Mouse (Mus musculus) thymus, postnatal 14 days (tissue): ENCODE measurements around the gene Emid1.
"Not testable (repeated sequence)": the region's sequence is repeated elsewhere in the genome, so short reads cannot be mapped to it uniquely, and the experiment has no call there.

Source experiments
- DNase-seq: peaks from one replicate; pipeline ENCODE4 v3.0.0; 2021

Gene Emid1

DNA sequence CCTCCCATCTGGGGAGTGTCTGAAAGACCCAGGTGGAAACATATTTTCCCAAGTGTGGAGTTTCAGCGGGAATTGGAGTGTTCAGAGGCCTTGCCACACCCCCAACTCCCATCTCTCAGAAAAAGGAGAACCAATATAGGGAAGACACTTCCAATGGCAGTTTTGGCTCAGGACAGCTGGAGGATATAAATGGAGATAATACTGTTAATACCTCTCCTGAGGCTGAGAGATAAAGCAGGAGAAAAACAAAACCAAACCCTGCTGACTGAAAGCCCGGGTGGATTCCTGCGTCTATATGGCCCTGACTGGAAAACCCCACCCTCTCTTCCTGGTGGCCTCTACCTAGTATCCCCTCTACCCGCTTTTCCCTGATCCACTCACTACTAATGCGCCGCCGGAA, 49.7 kb downstream of the Emid1 start:
- no peak for DNase-seq

DNA sequence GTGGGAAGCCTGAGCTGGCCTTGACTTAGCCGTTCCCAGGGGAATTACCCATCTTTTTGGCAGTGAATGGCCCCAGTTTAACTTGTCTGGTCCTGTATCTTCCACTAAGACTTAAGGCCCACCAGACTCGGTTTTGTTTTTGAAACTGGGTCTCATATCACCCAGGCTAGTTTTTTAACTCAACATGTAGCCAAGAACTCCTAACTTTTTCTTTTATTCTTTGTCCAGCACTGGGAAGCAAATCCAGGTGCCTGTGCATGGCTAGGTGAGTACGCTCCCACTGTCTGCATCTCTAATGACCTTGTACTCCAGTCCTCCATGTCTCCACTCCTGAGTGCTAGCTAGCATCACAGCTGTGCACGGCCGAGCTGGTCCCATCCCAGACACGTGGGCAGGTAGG, 50.4 kb downstream of the Emid1 start:
- DNase-seq, result no peak

DNA sequence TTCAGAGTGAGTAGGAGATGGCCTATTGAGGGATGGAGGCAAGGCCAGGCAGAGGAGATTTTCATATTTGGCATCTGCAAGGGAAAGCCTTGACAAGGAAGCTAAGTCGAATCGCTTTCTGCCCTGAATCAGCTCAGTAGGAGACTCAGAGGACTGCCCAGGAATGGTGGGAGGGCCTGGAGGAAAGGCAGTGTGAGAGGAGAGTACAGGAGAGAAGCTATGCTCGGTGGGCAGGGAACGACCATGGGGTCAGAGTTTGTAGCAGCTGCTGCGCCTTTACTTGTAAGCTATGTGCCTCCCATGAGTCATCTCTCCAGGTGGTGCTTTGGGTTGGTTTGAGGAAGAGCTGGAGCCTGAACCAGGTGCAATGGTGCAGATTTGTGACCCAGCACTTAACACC, 51.3 kb downstream of the Emid1 start:
- DNase-seq, result no peak

DNA sequence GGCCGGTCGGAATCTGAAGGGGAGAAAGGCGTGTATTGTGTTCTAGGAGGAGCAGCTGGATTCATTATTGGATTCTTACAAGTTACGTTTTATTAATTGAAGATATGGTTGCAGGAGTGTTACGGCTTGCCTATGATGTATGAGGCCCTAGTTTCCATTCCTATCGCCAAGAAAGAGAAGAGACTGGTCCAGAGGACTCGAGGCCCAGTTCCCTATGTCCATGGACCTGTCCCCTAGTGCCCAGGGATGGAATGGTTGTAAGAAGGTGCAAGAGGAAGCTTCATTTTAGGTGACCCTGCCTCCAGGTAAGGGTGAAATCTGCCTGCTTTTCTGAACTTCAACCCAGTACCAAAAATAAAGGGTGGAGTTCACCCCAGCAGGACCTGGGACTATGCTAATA, 51.8 kb downstream of the Emid1 start:
- DNase-seq, result no peak

DNA sequence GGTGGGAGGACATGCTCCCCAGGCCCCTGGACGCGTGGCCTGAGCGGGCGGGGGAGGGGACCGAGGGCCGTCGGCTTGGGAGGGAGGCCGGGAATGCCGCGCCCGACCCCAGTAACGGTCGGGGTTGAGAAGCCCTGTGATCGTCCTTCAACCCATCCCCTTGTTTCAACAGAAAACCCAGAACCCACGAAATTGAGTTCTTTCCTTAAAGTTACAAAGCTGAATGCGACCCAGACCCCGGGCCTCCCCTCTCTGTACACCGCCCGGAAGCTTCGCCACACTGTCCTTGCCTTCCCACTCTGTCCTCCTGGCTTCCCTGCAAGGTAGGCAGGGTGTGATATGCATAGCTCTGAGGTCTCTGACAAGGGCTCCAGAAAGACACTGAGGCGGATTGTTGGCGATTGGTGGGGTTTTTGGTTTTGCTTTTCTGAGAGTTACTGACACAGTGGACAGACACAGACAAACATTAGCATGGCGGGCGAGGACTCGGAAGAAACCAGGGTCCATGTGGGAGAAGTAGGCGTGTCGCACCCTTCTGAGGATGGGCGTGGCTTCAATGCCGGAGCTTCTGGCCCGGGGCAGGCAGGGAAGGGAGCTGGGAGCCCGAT, 52.4 kb downstream of the Emid1 start:
- DNase-seq, result peak; percentile 80

DNA sequence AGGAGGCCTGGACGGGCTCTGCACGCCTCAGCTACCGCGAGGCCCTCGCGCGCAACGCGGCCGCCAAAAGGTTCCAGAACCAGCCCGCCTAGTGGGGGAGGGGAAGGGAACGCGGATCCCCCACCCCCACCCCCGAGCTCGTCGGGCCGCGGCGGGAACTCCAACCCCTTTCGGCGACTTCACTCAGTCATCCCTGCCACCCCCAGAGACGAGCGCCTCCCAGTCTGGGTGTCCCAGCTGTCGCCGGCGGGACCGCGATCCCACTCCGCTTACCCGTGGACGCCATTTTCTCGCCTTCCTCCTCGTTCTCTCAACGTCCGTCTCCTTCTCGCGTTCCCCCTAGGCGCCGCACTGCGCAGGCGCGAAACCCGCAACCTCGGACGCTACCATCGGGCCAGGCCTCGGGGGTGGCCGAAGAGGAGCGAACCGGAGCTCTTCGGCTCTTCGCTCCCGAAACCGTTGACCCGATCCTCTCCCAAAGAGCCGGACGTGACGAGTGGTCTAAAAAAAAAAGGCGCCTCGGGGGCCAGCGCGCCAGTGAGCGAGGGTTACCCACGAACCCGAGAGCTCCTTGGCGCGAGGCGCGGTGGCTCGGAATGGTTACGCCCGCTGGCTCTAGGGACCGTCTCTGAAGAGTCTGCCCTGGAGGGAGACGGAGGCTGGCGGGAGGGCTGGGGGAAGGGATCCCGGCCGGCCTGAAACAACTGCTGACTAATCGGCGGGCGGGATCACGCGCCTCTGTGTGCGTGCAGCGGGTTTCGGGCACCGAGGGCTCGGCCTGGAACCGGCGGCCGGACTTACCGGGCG, 53.1 kb downstream of the Emid1 start, which contains the start of the genes Rhbdd3 and Ewsr1:
Gene Rhbdd3 (plus strand): TSS at position 191 of the 807 bp plus-strand sequence.
Gene Ewsr1 (minus strand): TSS at position 531 of the 807 bp plus-strand sequence.
- peak; percentile 98 for DNase-seq

DNA sequence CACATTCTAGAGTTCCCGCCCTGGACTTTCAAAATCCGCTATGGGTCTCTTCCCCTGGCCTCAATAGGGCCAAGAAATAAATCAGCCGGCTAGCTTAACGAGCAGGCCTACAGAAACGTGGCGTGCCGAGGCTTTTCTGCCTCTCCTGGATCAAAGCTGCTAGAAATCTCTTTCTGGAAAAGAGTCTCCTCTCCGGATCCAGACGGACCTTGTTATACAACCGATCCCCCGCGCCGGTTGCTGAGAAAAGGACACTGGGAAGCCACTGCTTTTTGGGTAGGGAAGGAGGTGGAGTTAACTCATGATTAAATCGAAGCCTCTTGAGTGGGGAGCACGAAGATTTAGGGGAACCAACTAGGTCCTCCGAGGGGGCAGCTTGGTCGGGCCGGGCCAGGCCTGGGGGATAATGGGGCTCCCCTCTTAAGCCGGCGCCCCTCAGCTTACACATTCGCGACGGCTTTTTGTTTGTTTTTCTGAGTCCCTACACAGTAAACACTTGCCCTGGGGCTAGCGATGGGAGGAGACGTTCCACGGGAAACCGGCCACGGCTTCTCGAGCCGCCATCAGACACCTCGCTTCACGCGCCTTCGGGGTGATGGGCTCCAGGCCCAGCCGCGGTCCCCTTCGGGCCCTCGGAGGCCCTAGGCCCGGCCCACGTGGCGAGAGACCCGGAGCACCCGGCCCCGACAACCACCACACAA, 53.9 kb downstream of the Emid1 start:
- DNase-seq, result peak; percentile 38

DNA sequence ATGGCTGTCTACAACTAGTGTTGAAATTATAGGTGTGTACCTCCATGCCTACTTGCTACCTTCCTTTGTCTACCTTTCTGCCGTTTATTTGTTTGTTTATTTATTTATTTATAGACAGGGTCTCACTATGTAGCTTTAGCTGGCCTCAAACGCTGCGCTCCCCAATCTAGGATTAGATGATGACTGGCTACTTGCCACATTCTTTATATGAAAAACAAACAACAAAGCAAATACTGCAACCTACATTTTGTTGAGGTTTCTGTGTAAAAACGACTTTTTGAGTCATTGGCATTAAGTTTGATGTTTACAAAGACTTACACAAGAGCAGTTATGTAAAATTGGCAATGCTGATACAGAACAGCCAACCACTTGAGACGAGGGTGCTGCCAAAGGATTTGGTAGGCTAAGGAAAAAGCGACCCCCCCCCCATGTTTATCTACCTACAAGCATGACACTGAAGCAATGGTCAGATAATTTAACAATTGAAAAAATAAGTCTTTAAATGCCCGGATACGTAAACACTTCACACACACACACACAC, 55.5 kb downstream of the Emid1 start:
- DNase-seq, result no peak

DNA sequence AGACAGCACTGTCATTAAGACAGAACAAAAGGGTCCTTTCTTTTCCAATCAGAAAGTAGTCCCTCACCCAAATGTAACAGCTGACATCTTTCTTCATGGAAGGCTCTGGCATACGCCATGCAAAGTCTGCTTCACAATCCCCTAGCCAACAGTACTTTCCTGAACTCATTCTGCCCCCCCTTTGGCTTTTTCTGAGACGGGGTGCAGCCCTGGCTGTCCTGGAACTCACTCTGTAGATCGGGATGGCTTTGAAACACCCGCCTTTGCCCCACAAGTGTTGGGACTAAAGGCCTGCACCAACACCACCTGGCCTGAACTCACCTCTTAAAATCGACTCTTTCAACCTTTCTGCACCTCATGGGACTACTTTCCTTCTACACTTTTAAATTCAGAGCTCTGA, 56.2 kb downstream of the Emid1 start:
- DNase-seq, result no peak

DNA sequence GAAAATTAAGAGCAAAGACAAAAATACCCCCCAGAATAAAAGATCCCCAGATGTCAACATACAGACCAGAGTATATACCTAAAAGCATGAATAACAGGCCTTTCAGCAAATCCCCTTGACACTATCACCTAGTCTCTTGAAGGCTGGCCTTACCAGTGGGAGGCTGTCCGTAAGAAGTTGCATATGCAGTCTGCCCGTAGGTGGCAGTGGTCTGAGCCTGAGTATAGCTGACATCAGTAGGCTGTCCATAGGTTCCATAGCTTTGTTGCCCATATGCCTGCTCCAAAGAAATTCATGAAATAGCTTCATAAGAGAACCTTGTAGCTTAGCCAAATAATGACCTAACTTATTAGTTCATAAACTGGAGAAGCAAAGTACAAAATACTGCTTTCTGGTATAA, 60.4 kb downstream of the Emid1 start:
- DNase-seq, result no peak

DNA sequence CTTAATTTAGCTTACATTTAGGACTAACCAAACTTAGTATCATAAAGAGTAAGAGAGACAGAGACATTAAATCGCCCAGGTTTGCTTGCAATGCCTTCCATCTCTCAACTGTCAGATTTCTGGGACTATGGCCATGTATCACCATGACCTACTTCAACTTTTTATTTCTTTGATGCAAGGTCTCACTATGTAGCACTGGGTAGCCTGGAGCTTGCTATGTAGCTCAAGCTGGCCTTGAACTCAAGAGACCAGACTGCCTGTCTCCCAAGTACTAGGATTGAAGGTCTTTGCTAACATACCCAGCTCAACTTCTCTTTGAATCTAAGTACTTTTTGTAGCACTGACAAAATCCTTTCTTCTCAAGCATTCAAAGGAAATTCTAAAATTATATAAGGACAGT, 62.9 kb downstream of the Emid1 start:
- DNase-seq, result no peak

DNA sequence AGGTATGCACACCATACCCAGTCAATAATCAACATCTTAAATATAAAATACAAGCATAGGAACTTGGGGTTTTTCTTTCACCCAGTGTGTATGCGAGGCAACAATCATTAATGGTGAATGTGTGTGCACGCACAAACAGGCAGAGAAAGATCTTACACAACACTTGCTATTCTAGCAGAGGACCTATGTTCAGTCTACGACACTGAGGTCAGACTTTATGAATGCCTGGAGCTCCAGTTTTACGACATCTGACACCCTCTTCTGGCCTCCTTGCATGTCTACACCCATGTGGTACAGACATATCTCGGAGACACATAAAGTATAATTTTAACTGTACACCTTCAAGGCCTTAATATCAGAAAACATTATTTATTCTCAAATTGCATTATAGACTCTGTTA, 75.2 kb downstream of the Emid1 start:
- DNase-seq, result not testable (repeated sequence)

DNA sequence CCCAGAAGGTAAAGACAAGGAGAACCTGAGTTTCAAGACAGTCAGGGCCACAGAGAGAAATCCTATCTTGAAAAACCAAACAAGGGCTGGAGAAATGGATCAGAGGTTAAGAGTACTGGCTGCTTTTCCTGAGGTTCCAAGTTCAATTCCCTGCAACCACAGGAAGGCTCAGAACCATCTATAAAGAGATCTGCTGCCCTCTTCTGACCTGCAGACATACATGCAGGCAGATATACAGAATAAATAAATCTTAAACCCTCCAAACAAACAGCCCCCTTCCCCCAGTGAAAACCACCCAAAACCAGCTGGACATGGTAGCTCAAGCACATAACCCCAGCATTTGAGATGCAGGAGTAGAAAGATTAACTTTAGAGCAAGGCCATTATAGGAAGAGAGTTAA, 76.3 kb downstream of the Emid1 start:
- no peak for DNase-seq

DNA sequence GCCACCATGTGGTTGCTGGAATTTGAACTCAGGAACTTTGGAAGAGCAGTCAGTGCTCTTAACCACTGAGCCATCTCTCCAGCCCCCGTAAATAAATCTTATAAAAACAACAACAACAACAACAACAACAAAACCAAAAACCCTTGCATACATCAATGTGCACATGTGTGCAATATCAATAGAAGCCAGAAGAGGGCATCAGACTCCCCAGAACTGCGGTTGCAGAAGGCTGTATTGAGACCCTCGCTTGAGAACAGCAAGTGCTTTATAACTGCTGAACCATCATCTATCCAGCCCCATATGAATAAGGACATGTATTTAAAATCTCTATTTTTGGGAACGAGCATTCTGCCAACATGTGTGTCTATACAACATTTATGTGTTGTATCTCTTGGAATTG, 77.2 kb downstream of the Emid1 start:
- peak; percentile 55 for DNase-seq

DNA sequence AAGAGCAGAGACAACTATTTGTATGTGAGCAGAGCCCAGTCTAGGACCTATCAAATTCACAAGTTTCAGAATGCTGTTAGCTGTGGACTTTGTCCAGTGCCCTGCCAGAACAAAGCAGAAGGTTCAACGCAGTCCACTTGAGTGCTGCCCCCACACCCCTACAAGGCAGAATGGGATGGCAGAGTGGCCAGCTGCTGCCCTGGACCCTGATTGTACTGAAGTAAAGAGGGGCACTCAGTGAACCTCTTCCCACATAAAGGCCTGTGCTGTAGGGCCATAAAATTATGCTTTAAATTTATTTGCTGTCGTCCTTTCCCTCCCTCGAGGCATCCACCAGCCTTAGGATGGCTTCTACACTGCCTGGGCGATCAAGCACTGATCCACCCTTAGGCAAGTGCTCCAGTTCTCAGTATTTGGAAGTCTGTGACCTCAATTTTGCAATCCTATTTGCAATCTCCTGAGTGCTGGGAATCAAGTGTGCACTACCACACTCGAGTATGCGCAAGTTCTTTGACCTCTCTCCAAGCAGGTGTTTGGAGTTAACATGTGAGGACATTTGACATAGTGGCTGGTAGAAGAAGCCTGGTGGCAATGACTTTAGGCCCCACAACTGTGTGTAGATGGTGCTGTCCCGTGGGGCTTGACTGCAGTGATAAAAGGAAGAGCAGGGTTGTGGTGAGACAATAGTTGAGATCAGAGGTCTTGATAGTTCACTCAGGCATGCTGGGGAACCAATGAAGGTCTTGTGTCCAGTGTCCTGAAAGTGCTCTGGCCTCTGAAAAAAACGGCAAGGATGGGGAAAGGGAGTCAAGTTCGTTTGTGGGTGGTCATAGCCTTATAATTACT, 83.7 kb downstream of the Emid1 start:
- no peak for DNase-seq

DNA sequence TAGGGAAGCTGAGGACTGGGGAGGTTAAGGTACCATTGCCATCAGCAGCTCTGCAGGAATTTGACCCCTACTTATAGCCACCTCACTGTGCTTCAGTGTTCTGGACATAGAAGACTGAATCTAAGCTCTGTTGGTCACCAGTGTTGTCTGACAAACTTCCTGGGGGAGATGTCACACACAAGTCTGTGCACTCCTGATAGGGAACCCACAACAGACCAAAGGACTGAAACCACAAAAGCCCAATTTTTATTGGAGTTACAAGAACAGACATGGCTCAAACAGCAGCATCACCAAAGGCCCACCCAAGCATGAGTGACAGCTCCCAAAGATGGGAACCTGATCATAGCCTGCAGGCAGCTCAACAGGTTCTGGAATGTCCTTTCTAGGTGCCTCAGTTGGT, 85.0 kb downstream of the Emid1 start:
- no peak for DNase-seq

DNA sequence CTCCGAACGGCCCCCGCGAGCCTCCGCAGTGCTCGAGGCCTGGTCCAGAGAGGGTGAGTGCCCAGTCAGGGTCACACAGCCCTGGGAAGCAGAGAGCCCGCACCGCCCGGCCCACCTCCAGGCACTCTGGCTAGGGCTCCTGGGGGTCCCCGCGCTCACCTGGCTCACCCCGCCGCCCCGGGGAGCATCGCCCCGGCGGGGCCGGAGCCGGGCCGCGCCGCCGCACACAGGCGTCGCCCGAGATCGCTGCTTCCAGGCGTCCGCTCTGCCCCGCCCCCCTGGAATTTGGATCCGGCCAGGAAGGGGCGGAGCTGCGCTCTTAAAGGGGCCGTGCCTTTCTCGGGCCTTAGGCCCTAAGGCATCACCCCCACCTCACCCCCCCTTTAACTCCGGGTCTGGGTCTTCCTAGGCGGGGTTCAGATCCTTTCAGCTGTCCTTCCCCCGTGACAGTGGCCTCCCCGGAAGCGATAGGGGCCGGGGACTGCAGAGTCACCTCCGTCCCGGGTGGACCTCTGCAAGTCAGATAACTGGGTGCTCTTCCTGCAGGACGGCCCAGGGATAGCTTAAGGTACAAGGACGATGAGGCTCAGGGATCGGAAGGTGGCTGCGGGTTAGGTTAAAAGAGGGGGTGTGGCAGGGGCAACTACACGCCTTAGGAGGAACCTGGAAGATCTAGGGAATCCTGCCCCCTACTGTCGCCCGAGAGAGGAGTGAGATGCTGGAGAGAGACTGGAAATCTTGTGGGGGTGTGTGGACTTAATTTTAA, 86.8 kb downstream of the Emid1 start, which contains the start of gene Gas2l1:
Gene Gas2l1 (minus strand): TSS at position 272 of the 766 bp plus-strand sequence.
- DNase-seq, result peak; percentile 59

DNA sequence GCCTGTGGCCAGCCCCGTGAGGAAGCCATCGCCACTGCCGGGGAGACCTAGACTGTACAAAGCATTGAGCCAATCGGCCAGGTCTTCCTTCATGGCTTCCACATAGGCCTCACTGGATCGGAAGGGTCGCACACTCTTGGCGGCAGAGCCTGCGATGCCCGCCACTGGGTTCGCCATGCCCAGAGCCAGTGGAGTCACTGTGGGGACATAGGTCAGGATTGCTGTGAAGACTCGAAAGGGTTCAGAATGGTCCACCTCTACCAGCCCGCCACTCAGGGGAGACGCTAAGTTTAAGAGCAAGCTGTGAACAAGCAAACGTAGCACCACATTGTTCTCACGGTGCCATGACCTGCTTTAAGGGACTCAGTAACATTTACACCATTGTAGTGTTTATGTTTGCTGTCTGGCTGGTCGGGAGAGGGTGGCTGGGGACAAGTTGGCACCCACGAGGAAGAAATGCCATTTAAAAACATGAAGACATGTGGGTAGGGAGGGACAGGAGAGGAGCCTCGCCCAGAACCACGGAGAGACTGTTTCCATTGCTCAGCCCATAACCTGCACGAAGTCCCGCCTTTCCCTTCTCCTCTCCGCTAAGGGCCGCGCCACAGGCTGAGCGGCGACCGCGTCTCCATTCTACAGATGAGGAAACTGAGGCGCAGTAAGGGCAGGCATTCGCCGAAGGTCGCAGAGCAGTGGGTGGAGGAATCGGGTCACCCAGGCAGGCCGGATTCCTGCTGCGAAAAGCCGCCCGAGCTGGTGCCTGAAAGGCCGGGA, 87.6 kb downstream of the Emid1 start:
- DNase-seq, result no peak

DNA sequence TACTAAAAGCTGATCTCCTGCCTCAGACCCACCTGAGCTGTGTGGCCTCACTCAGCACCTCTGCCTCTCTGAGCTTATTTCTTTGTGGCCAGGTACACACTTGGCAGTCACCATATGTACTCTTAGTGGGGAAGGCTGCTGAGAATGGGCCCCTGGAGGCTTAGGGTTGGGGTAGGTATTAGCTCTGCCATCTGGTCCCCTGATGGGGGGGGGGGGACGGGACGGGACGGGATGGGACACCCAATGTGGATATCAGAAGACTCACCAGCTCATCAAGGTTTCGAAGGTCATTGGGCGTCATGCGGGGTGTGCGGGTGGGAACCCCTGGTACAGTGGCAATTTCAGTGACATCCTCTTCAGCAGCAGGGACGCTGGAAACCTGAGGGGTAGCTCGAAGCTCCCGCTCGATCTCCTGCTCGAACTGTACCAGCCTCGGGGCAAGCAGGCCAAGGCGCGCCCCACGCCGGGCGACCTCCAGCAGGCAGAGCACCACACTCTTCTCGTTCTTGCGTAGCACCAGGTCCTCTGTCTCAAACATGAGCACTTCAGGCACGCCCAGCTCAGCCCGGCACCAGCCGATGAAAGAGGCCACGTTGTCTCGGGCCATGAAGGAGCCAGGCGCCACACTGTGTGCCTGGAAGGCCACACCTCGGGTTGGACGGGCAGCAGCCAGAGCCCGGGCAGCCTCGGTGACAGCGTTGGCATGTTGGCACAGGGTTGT, 88.3 kb downstream of the Emid1 start:
- no peak for DNase-seq

DNA sequence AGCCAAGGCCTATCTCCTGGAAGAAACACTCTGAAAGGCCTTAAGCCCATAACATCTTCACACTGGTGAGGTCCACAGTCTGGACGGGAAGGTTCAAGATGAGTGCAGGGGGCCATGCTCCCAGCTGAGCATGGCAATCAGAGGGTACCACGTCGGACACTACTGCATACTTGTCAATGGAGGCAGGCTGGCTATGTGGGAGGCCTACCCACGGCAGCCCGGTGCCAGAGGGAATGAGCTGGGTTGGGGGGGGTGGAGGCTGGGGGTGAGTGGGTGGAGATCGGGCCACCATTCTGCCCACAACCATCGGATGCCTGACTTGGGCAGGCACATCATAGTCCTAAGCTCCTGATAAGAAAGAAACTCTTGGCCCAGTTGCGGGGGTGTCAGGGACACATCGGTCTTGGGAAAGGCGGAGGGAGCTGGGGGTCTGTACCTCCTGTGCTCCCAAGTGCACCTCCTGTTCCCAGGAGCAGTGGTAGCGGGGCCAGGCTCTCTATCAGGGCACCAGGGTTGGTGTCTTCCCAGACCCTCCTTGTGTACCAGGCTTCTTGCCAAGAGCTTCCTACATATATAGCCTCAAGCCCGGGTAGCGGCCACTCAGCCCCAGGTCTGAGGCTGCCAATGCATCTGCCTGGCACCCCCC, 89.1 kb downstream of the Emid1 start:
- DNase-seq, result no peak
